Mouse (Mus musculus) kidney, postnatal 0 days (tissue): ENCODE data around the gene Scin. TPM values are rescaled to one million over a fixed set of nuclear protein-coding genes. Genes with fewer than 3 reads are reported as not detected.
A peak's percentile ranks its signal among the peaks of the same experiment; 100 is the strongest.

ENCODE experiments used
- ATAC-seq: fragments of 200-750 bp; cut with Nextera tagmentation; replicated peaks from 2 replicates; pipeline ENCODE4 v1.8.0; 2017; ENCODE audit warnings: low read depth, moderate number of reproducible peaks, moderate TSS enrichment, moderate library complexity; ENCODE audit not compliant: low FRiP score
- DNase-seq: peaks from one replicate; pipeline ENCODE4 v3.0.0-alpha.2; 2016; ENCODE audit warnings: low spot score
- H3K27ac ChIP-seq: fragments of 300-500 bp; sonication (generic); 2 replicates; pipeline ENCODE4 v1.5.1; 2014; ENCODE audit warnings: mild to moderate bottlenecking
- H3K27me3 ChIP-seq: fragments of 300-500 bp; sonication (generic); 2 replicates; pipeline ENCODE4 v1.6.1; 2014; ENCODE audit warnings: low read length, mixed read lengths; ENCODE audit not compliant: insufficient read depth
- H3K36me3 ChIP-seq: fragments of 300-500 bp; sonication (generic); 2 replicates; pipeline ENCODE4 v1.6.1; 2014; ENCODE audit warnings: low read length, mixed read lengths; ENCODE audit not compliant: insufficient read depth
- H3K4me1 ChIP-seq: fragments of 300-500 bp; sonication (generic); replicated peaks from 2 replicates; pipeline ENCODE4 v1.6.1; 2014; ENCODE audit warnings: antibody characterized with exemption, low read length, mixed read lengths; ENCODE audit not compliant: insufficient read depth
- H3K4me2 ChIP-seq: fragments of 300-500 bp; sonication (generic); 2 replicates; pipeline ENCODE4 v1.6.1; 2014; ENCODE audit warnings: mild to moderate bottlenecking, low read length, moderate library complexity, mixed read lengths
- H3K4me3 ChIP-seq: fragments of 300-500 bp; sonication (generic); replicated peaks from 2 replicates; pipeline ENCODE4 v1.5.1; 2014; ENCODE audit warnings: low read depth, low read length
- H3K9ac ChIP-seq: fragments of 300-500 bp; sonication (generic); 2 replicates; pipeline ENCODE4 v1.6.1; 2014; ENCODE audit warnings: low read depth, low read length
- H3K9me3 ChIP-seq: fragments of 300-500 bp; sonication (generic); replicated peaks from 2 replicates; pipeline ENCODE4 v1.6.1; 2016; ENCODE audit warnings: low read length, inconsistent platforms, mixed read lengths
- CTCF ChIP-seq: IDR thresholded peaks from 2 replicates; pipeline ENCODE4 v1.5.1; 2016; ENCODE audit warnings: antibody characterized with exemption, low read depth, mild to moderate bottlenecking, moderate library complexity
- WGBS: fragments of 180-500 bp; shearing (Covaris S2); extraction: QIAGEN DNeasy Blood & Tissue Kit; methylation state at CpG from one replicate; pipeline ENCODE4 v1.1.7; 2014; 5-methylcytosine and 5-hydroxymethylcytosine counted together
- polyA plus RNA-seq: library from polyadenylated mRNA; unstranded; fragments of >200 nt; fragmentation: Nextera tagmentation; extraction: Ambion mirVana; gene quantifications from 2 replicates; pipeline ENCODE4 v1.2.1, GENCODE M21; 2015

The Scin gene
- polyA plus RNA-seq, 1 experiment from 2014 or later, result 60.9 TPM

GRCm38 (mm10) chr12:40139484-40140245, 5.6 kb upstream of the Scin start:
- ATAC-seq (no peak), DNase-seq (peak; percentile 11)
- H3K27ac ChIP-seq, result no peak overlapping the region
- H3K9ac ChIP-seq, result no peak overlapping the region
- no peak overlapping the region for H3K4me2 ChIP-seq
- H3K36me3 ChIP-seq, result no peaks in the 10 kb centered on the region
- no peaks in the 10 kb centered on the region for H3K27me3 ChIP-seq
- WGBS, result 65% methylated on average over 8 of the region's 8 CpGs
- H3K4me3 ChIP-seq, result no peak overlapping the region
- no peaks in the 10 kb centered on the region for H3K4me1 ChIP-seq
- TF ChIP-seq CTCF, result no peak
- no peaks in the 10 kb centered on the region for H3K9me3 ChIP-seq

GRCm38 (mm10) chr12:40134529-40134928, 501 bp upstream of the Scin start:
- TF ChIP-seq CTCF, result no peak
- Histone ChIP-seq H3K4me3 (peak overlapping the region; percentile 44; the same call in 1 of the 2 replicates), H3K9ac (no peak overlapping the region), H3K4me2 (peak overlapping the region; percentile 76), H3K4me1 (no peaks in the 10 kb centered on the region), H3K9me3 (no peaks in the 10 kb centered on the region), H3K36me3 (no peaks in the 10 kb centered on the region), H3K27me3 (no peaks in the 10 kb centered on the region), H3K27ac (no peak overlapping the region)
- 44% methylated on average over 11 of the region's 11 CpGs for WGBS
- no peak for ATAC-seq
- no peak for DNase-seq

GRCm38 (mm10) chr12:40133194-40133572, 845 bp downstream of the Scin start:
- no peaks in the 10 kb centered on the region for H3K4me1 ChIP-seq
- no peaks in the 10 kb centered on the region for H3K9me3 ChIP-seq
- WGBS, result 17% methylated on average over 10 of the region's 10 CpGs
- H3K9ac ChIP-seq, result 0 out of 2 replicates have a peak overlapping the region, but pooled peaks have one; percentile 47
- H3K4me3 ChIP-seq, result peak overlapping the region; percentile 44
- ATAC-seq (no peak), DNase-seq (no peak)
- peak overlapping the region; percentile 76 for H3K4me2 ChIP-seq
- TF ChIP-seq CTCF, result no peak
- H3K36me3 ChIP-seq, result no peaks in the 10 kb centered on the region
- no peak overlapping the region for H3K27ac ChIP-seq
- H3K27me3 ChIP-seq, result no peaks in the 10 kb centered on the region

GRCm38 (mm10) chr12:40118872-40119271, 15.2 kb downstream of the Scin start:
- DNase-seq, result no peak

GRCm38 (mm10) chr12:40117045-40117444, 17.0 kb downstream of the Scin start:
- Histone ChIP-seq H3K9ac (no peak overlapping the region), H3K4me1 (no peaks in the 10 kb centered on the region), H3K9me3 (no peaks in the 10 kb centered on the region), H3K4me3 (no peak overlapping the region), H3K4me2 (no peak overlapping the region), H3K36me3 (no peaks in the 10 kb centered on the region), H3K27ac (peak overlapping the region; percentile 42; the same call in 1 of the 2 replicates), H3K27me3 (no peaks in the 10 kb centered on the region)
- 68% methylated on average over 6 of the region's 6 CpGs for WGBS
- DNase-seq (no peak), ATAC-seq (peak; percentile 82; the same call in 1 of the 2 replicates)
- no peak for TF ChIP-seq CTCF

More at GRCm38 (mm10) chr12:40118872-40119271, 15.2 kb downstream of the Scin start:
- no peaks in the 10 kb centered on the region for H3K36me3 ChIP-seq
- no peaks in the 10 kb centered on the region for H3K27me3 ChIP-seq
- TF ChIP-seq CTCF, result no peak
- no peak overlapping the region for H3K4me3 ChIP-seq
- ATAC-seq, result no peak
- WGBS, result 79% methylated on average over 2 of the region's 2 CpGs
- H3K27ac ChIP-seq, result no peak overlapping the region
- no peaks in the 10 kb centered on the region for H3K4me1 ChIP-seq
- no peaks in the 10 kb centered on the region for H3K9me3 ChIP-seq
- no peak overlapping the region for H3K9ac ChIP-seq
- no peak overlapping the region for H3K4me2 ChIP-seq

- no peaks in the 10 kb centered on the region for H3K27me3 ChIP-seq
Observed at GRCm38 (mm10) chr12:40116214-40116613, 17.8 kb downstream of the Scin start.

More at GRCm38 (mm10) chr12:40116214-40116613, 17.8 kb downstream of the Scin start:
- ATAC-seq (no peak), DNase-seq (no peak)
- H3K4me1 ChIP-seq, result no peaks in the 10 kb centered on the region
- H3K4me2 ChIP-seq, result no peak overlapping the region
- H3K9ac ChIP-seq, result no peak overlapping the region
- TF ChIP-seq CTCF, result no peak
- WGBS, result 83% methylated on average over 5 of the region's 5 CpGs
- peak overlapping the region; percentile 6; the same call in 1 of the 2 replicates for H3K27ac ChIP-seq
- H3K9me3 ChIP-seq, result no peaks in the 10 kb centered on the region
- no peaks in the 10 kb centered on the region for H3K36me3 ChIP-seq
- H3K4me3 ChIP-seq, result no peak overlapping the region
